Mouse (Mus musculus): Measurements from ENCODE around the gene Mn1. TPM values are rescaled to one million over a fixed set of nuclear protein-coding genes. Genes with fewer than 3 reads are reported as not detected.

Gene Mn1
- polyA plus RNA-seq, 1 experiment from 2014 or later, result 53.0 TPM

DNA sequence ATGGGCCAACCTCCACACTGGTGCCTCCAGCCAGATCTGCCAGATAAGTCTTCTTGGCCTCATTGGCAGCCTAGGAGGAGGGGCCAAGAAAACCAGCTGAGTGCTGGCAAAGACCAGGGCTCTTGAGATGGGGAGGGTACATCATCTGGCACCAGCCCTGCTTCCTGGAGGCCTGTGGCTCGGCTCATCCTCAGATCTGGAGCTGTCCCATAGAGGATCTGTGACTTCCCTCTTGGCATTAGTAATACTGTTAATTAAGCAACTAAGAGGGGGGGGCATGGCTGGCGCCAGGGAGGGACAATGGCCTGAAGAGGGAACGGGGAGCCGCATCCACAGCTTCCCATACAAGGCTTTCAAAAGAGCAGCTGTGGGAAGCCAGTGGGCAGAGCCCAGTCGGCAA lies 58.6 kb downstream of the Mn1 start:
- Histone ChIP-seq H3K27ac (replicated peaks) (0 out of 2 replicates have a peak overlapping the region, but pooled peaks have one; percentile 2), H3K4me3 (no peak overlapping the region)
- WGBS, result 90% methylated on average over 5 of the region's 5 CpGs

DNA sequence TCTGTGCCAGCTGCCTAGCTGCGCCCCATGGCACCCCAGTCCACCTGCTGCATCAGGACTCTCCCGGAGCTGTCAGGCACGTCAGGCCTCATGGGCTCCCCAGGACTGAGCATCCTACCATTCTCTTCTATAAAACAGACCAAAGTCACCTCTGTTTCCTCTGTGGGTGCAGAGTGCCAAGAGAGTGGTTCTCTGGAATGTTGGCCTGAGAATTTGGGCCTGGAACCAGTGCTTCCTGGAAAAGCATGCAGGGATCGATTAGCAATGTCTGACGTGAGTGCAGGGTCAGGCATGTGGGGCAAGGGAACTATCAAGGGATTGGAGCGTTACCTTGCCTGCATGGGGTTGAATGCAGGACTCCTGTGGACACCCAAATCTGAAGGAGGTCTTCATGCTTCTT lies 59.0 kb downstream of the Mn1 start:
- no peak overlapping the region for H3K4me3 ChIP-seq
- 0 out of 2 replicates have a peak overlapping the region, but pooled peaks have one; percentile 2 for H3K27ac ChIP-seq (replicated peaks)
- no peaks in the 10 kb centered on the region for H3K36me3 ChIP-seq
- peaks cover 18% of the 10 kb centered on the region for H3K4me1 ChIP-seq
- H3K9me3 ChIP-seq (replicated peaks), result no peaks in the 10 kb centered on the region
- 86% methylated on average over 6 of the region's 6 CpGs for WGBS
- H3K27me3 ChIP-seq (ENCODE audit: low read depth, poor library complexity, severe bottlenecking), result no peaks in the 10 kb centered on the region
- no peak for DNase-seq (ENCODE audit: low spot score)

More for the DNA sequence above, 58.6 kb downstream of the Mn1 start:
- no peak for DNase-seq (ENCODE audit: low spot score)
- H3K36me3 ChIP-seq, result no peaks in the 10 kb centered on the region
- peaks cover 18% of the 10 kb centered on the region for H3K4me1 ChIP-seq
- H3K27me3 ChIP-seq (ENCODE audit: low read depth, poor library complexity, severe bottlenecking), result no peaks in the 10 kb centered on the region
- no peaks in the 10 kb centered on the region for H3K9me3 ChIP-seq (replicated peaks)

DNA sequence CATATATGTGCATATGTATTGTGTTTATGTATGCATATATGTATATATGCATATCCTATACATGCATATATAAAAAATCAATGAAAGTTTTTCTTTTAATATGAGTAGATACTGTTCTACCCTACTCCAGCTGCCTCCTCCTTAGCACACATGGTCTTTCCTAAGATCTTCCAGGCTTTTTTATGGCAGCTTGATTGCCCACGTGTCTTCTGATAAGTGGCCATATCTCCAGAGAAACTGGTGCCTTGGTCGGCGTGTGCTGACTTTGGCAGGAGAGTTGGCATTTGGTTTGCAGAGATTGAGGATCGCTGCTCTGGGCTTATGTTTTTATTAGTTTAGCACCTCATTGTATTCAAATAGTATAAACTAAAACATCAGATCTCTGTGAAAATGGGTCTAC lies 68.7 kb downstream of the Mn1 start:
- Histone ChIP-seq H3K27me3 (ENCODE audit: low read depth, poor library complexity, severe bottlenecking) (no peaks in the 10 kb centered on the region), H3K27ac (replicated peaks) (no peak overlapping the region), H3K4me1 (peaks cover 7% of the 10 kb centered on the region; the same call in 1 of the 2 replicates), H3K9me3 (replicated peaks) (peaks cover 8% of the 10 kb centered on the region; the same call in 1 of the 2 replicates), H3K36me3 (no peaks in the 10 kb centered on the region), H3K4me3 (no peak overlapping the region)
- no peak for DNase-seq (ENCODE audit: low spot score)
- 86% methylated on average over 4 of the region's 4 CpGs for WGBS

DNA sequence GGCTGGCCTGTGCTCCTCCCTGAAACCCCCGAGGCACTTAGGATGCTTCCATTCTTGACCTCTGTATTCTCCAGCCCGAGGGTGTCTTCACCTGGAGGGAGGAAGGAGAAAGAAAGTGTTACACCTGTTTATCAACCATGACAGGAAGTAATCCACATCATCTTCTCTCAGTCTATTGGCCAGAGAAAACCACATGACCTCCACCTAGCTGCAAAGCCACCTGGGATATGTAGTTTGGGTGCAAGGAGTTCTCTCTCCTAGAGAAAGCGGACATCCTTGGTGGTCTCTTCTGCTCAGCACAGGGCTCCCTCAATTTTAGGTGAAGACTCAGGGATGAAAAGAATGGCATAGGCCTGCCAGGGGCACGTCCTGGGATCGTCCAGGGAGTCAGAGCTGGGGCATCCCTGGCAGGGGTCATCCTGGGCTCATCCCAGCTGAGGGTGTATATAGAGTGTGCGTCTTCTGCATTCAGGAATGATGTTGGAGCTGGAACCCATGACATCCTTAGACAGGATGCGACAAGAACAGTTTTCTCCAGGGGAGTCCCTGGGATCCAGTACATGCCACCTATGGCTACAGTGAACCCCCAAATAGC lies 72.0 kb downstream of the Mn1 start:
- DNase-seq (ENCODE audit: low spot score), result no peak
- Histone ChIP-seq H3K27ac (replicated peaks) (peak overlapping the region; percentile 49; the same call in 1 of the 2 replicates), H3K36me3 (no peaks in the 10 kb centered on the region), H3K27me3 (ENCODE audit: low read depth, poor library complexity, severe bottlenecking) (no peaks in the 10 kb centered on the region), H3K4me3 (no peak overlapping the region), H3K4me1 (peaks cover 7% of the 10 kb centered on the region; the same call in 1 of the 2 replicates), H3K9me3 (replicated peaks) (no peaks in the 10 kb centered on the region)
- 63% methylated on average over 7 of the region's 7 CpGs for WGBS

DNA sequence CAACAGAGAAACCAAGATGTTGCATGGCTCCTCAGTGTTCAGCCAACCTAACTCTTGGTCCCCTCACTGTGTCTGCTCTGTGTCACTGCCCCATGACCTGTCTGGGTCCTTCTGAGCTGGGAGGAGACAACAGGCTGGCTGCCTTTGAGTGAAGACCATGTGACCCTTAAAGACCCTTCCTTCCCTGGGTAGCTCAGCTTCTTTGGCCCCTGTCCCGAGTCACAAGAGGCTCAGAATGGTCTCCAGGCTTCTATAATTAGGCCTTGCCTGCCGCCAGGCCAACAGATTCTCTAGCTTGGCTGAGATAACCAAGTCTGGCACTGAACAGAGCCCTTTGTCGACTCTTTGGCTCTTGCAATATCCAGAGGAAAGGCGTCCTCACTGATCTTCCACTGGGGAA lies 73.4 kb downstream of the Mn1 start:
- H3K4me3 ChIP-seq, result no peak overlapping the region
- 77% methylated on average over 4 of the region's 4 CpGs for WGBS
- no peak for DNase-seq (ENCODE audit: low spot score)
- H3K9me3 ChIP-seq (replicated peaks), result no peaks in the 10 kb centered on the region
- H3K4me1 ChIP-seq, result peaks cover 7% of the 10 kb centered on the region; the same call in 1 of the 2 replicates
- no peaks in the 10 kb centered on the region for H3K27me3 ChIP-seq (ENCODE audit: low read depth, poor library complexity, severe bottlenecking)
- H3K27ac ChIP-seq (replicated peaks), result no peak overlapping the region
- H3K36me3 ChIP-seq, result no peaks in the 10 kb centered on the region

DNA sequence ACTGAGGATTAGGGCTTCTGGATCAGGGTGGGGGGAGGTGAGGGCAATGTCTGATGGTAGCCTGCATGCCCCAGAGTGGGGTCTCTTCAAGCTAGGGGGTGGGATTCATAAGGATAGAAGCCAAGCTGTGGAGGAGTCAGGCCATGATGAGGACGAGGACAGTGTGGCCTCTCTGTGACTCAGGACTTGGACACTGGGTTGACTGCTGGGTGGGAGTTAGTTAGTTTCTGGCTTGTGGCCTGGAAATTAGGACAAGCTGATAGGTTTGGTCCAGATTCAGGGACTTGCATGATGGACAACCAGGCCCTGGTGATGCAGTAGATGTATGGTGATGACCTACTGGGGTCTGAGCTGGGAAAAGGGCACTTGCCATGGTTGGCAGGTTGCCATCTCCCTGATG lies 74.3 kb downstream of the Mn1 start:
- peaks cover 10% of the 10 kb centered on the region; the same call in 1 of the 2 replicates for H3K4me1 ChIP-seq
- 81% methylated on average over 1 of the region's 1 CpGs for WGBS
- no peaks in the 10 kb centered on the region for H3K9me3 ChIP-seq (replicated peaks)
- no peaks in the 10 kb centered on the region for H3K36me3 ChIP-seq
- 0 out of 2 replicates have a peak overlapping the region, but pooled peaks have one; percentile 28 for H3K27ac ChIP-seq (replicated peaks)
- no peaks in the 10 kb centered on the region for H3K27me3 ChIP-seq (ENCODE audit: low read depth, poor library complexity, severe bottlenecking)
- H3K4me3 ChIP-seq, result no peak overlapping the region
- DNase-seq (ENCODE audit: low spot score), result no peak

DNA sequence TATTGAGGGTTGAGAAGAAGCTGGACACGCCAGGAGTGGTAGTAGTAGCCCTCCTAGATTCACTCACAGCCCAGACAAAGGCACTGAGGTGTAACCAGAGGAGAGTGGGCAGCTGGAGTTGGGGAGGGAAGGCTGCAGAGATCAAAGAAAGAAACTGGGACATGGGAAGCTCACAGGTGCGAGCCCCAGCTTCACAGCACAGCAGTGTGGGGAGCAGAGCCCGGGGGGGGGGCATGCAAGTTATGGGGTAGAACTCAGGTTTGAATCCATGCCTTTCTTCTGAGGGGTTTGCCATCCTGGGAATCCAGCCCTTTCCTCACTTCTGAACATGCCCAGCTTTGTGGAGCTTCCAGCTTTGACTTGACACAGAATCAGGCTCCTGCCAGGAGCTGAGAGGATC lies 82.9 kb downstream of the Mn1 start:
- Histone ChIP-seq H3K9me3 (replicated peaks) (no peaks in the 10 kb centered on the region), H3K4me3 (no peak overlapping the region), H3K4me1 (peaks cover 16% of the 10 kb centered on the region), H3K27me3 (ENCODE audit: low read depth, poor library complexity, severe bottlenecking) (peaks cover 30% of the 10 kb centered on the region), H3K27ac (replicated peaks) (peak overlapping the region; percentile 18; the same call in 1 of the 2 replicates), H3K36me3 (no peaks in the 10 kb centered on the region)
- WGBS, result 81% methylated on average over 3 of the region's 3 CpGs
- no peak for DNase-seq (ENCODE audit: low spot score)

DNA sequence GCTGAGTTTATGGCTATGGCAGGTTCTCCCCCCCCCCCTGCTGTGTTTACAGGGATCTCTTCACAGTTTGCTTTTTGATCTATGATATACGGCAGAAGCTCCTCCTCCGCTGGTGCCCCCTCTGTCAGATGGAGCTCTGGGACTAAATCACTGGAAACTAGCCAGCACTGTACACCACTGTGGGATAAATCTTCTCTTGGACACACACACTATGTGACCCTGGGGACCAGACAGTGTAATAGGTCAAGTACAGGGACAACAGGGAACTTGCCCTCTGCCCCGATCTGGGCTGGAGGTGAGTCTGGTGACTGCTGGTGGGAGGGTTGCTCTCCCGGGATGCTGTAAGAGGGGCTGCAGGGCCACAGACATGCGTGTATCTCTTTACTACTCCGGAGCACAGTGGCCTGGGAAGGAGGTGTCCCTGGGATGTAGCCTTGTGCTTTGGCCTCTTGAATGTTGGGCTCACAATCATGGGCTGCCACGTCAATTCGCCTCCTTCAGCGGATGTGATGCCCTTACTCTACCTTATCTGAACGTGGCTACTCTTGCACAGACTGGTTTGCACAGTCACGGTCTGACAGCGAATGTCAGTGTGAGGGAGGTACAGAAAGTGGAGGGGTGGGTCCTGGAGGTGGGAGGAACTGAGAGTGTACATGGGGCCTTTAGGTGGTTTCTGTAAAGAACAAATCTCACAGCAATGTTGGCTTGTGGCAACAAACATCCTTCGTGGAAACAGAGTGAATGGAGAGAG lies 84.7 kb downstream of the Mn1 start:
- Histone ChIP-seq H3K27ac (replicated peaks) (peak overlapping the region; percentile 38; the same call in 1 of the 2 replicates), H3K27me3 (ENCODE audit: low read depth, poor library complexity, severe bottlenecking) (peaks cover 41% of the 10 kb centered on the region), H3K36me3 (no peaks in the 10 kb centered on the region), H3K4me3 (no peak overlapping the region), H3K9me3 (replicated peaks) (no peaks in the 10 kb centered on the region), H3K4me1 (peaks cover 23% of the 10 kb centered on the region)
- 84% methylated on average over 13 of the region's 13 CpGs for WGBS
- DNase-seq (ENCODE audit: low spot score), result no peak

DNA sequence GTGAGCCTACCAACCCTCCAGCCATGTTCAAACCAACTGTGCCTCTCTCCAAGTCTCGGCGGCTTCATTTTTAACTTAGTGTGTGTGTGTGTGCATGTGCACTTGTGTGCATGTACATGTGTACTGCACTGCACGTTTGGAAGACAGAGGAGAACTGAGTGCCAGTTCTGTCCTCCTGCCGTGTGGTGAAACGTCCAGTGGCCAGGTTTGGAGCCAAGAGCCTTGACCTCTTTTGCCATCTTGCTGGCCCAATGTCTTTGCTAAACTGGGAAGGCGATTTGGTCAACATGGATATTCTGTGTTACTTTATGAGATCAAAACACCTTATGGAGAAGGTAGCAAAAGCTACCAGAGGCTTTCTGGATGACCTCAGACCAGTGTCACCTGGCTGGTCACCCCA lies 88.1 kb downstream of the Mn1 start:
- 93% methylated on average over 6 of the region's 6 CpGs for WGBS
- Histone ChIP-seq H3K9me3 (replicated peaks) (no peaks in the 10 kb centered on the region), H3K4me1 (peaks cover 56% of the 10 kb centered on the region), H3K27ac (replicated peaks) (peak overlapping the region; percentile 46; the same call in 1 of the 2 replicates), H3K36me3 (no peaks in the 10 kb centered on the region), H3K27me3 (ENCODE audit: low read depth, poor library complexity, severe bottlenecking) (peaks cover 34% of the 10 kb centered on the region), H3K4me3 (no peak overlapping the region)
- no peak for DNase-seq (ENCODE audit: low spot score)

DNA sequence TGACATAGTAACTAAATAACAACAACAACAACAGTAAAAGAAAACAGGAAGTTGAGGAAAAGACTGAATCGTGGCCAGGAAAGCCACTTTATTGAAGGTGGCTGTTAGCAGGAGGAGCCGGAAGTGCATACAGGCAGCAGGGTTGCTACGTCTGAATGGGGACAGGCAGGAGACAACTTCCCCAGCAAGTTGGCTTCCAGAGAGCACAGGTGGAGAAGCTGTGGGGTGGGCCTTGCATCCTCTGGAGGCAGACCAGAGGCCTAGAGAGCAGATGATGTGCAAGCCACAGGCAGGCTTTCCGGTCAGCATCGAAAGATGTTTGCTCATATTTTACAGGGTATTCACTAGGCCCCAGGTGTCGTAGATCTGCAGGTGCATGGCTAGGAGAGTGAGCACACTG lies 88.7 kb downstream of the Mn1 start:
- Histone ChIP-seq H3K9me3 (replicated peaks) (no peaks in the 10 kb centered on the region), H3K36me3 (no peaks in the 10 kb centered on the region), H3K4me1 (peaks cover 62% of the 10 kb centered on the region), H3K4me3 (no peak overlapping the region), H3K27ac (replicated peaks) (peak overlapping the region; percentile 90; the same call in 1 of the 2 replicates), H3K27me3 (ENCODE audit: low read depth, poor library complexity, severe bottlenecking) (peaks cover 34% of the 10 kb centered on the region)
- WGBS, result 88% methylated on average over 6 of the region's 6 CpGs
- no peak for DNase-seq (ENCODE audit: low spot score)

DNA sequence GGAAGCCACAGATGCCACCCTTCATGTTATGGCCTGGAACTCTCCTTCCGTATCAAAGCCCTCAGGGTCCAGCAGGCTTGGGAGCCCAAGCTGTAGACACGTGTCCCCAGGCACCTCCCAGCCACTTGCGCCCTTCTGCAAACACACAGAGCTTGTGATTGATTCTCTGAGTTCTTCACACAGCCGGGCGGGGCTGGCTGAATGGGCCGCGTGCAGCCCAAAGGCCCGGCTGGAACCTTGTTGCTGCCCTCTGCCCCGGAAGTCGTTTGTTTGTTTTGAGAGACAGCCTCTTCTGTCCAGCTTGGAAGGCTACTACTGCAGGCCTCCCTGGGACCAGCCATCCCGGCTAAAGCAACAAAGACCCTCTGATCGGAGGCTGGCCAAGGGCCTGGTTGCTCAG lies 89.2 kb downstream of the Mn1 start:
- H3K27ac ChIP-seq (replicated peaks), result peak overlapping the region; percentile 90
- 39% methylated on average over 12 of the region's 12 CpGs for WGBS
- H3K36me3 ChIP-seq, result no peaks in the 10 kb centered on the region
- no peaks in the 10 kb centered on the region for H3K9me3 ChIP-seq (replicated peaks)
- DNase-seq (ENCODE audit: low spot score), result peak; percentile 50
- H3K4me1 ChIP-seq, result peaks cover 65% of the 10 kb centered on the region
- H3K4me3 ChIP-seq, result no peak overlapping the region
- H3K27me3 ChIP-seq (ENCODE audit: low read depth, poor library complexity, severe bottlenecking), result peaks cover 34% of the 10 kb centered on the region

Measured in midbrain, embryonic 10.5 days (tissue).